Mouse (Mus musculus) gastrocnemius, adult 8-10 months (tissue): Measurements from ENCODE around the gene Slc2a5. TPM values are rescaled to one million over a fixed set of nuclear protein-coding genes. Genes with fewer than 3 reads are reported as not detected.

Experiments
- DNase-seq, 2 experiments: peaks; one replicate each; pipeline ENCODE4 v3.0.0; 2022; ENCODE audit warnings: low spot score in 2 of 2
- total RNA-seq, 4 experiments: library from RNA; stranded (reverse); gene quantifications; 2 replicates each; pipeline ENCODE4 v1.2.4; 2022

Slc2a5 gene
- total RNA-seq, 4 experiments from 2014 or later: not detected

- DNase-seq: no peak
Measured at GRCm38 (mm10) chr4:150102822-150103221, 16.3 kb upstream of the Slc2a5 start.

GRCm38 (mm10) chr4:150105671-150106070 lies 13.4 kb upstream of the Slc2a5 start:
- no peak for DNase-seq

- no peak for DNase-seq
Measured at GRCm38 (mm10) chr4:150106637-150107036, 12.4 kb upstream of the Slc2a5 start.

GRCm38 (mm10) chr4:150109636-150110035 lies 9.4 kb upstream of the Slc2a5 start:
- DNase-seq: no peak

GRCm38 (mm10) chr4:150110373-150110772 lies 8.7 kb upstream of the Slc2a5 start:
- no peak for DNase-seq

GRCm38 (mm10) chr4:150112867-150113266 lies 6.2 kb upstream of the Slc2a5 start:
- peak; percentile 57 to 68 for DNase-seq

GRCm38 (mm10) chr4:150114505-150115061 lies 4.5 kb upstream of the Slc2a5 start:
- no peak for DNase-seq

GRCm38 (mm10) chr4:150117311-150117710 lies 1.8 kb upstream of the Slc2a5 start:
- DNase-seq: no peak

GRCm38 (mm10) chr4:150118163-150118562 lies 920 bp upstream of the Slc2a5 start:
- no peak for DNase-seq

- DNase-seq: no peak
Measured at GRCm38 (mm10) chr4:150119640-150120039, 557 bp downstream of the Slc2a5 start.

- DNase-seq: no peak
Measured at GRCm38 (mm10) chr4:150120173-150120833, 1.2 kb downstream of the Slc2a5 start.

- no peak for DNase-seq
Measured at GRCm38 (mm10) chr4:150121430-150121829, 2.3 kb downstream of the Slc2a5 start.

- no peak for DNase-seq
Measured at GRCm38 (mm10) chr4:150122476-150122875, 3.4 kb downstream of the Slc2a5 start.

GRCm38 (mm10) chr4:150126373-150126772 lies 7.3 kb downstream of the Slc2a5 start:
- no peak for DNase-seq

GRCm38 (mm10) chr4:150127894-150128293 lies 8.8 kb downstream of the Slc2a5 start:
- DNase-seq: no peak

- no peak for DNase-seq
Measured at GRCm38 (mm10) chr4:150128571-150128970, 9.5 kb downstream of the Slc2a5 start.

- DNase-seq: no peak
Measured at GRCm38 (mm10) chr4:150130661-150131060, 11.6 kb downstream of the Slc2a5 start.

- no peak for DNase-seq
Measured at GRCm38 (mm10) chr4:150132692-150133271, 13.7 kb downstream of the Slc2a5 start.

- DNase-seq: no peak
Measured at GRCm38 (mm10) chr4:150135254-150135653, 16.2 kb downstream of the Slc2a5 start.

- DNase-seq: peak; percentile 31 to 51
Measured at GRCm38 (mm10) chr4:150136693-150137092, 17.6 kb downstream of the Slc2a5 start.

GRCm38 (mm10) chr4:150137368-150138083 lies 18.4 kb downstream of the Slc2a5 start:
- DNase-seq: no peak

GRCm38 (mm10) chr4:150138084-150138543 lies 19.0 kb downstream of the Slc2a5 start:
- DNase-seq: no peak
